Mouse (Mus musculus): ENCODE results near the gene Dnah10. TPM values are rescaled to one million over a fixed set of nuclear protein-coding genes. Genes with fewer than 3 reads are reported as not detected.

Gene Dnah10
- total and polyA plus RNA-seq, 3 experiments = 0.03 to 0.30 (median 0.08) TPM

- Histone ChIP-seq H3K79me2 (replicated peaks; ENCODE audit: control insufficient read depth, extremely low read depth, insufficient read depth, poor library complexity, severe bottlenecking) (no peaks in the 10 kb centered on the region; the same call in 1 of the 2 replicates), H3K36me3 (replicated peaks in 1 of 2; ENCODE audit: control insufficient read depth in 1 of 2, insufficient read depth in 1 of 2, low read length in 1 of 2) (peaks cover 0 to 24% of the 10 kb centered on the region in 2 experiments), H3K27me3 (replicated peaks) (peaks cover 37% of the 10 kb centered on the region), H3K9me3 (replicated peaks; ENCODE audit: low read length) (no peaks in the 10 kb centered on the region), H3K4me1 (ENCODE audit: control insufficient read depth in 1 of 2, insufficient read depth in 2 of 2) (peaks cover 0 to 18% of the 10 kb centered on the region in 2 experiments; a peak in 3 of 4 replicates), H3K4me2 (ENCODE audit: insufficient read depth, low read depth, poor library complexity, severe bottlenecking) (peak overlapping the region; percentile 52), H3K4me3 (replicated peaks in 1 of 3; ENCODE audit: low read depth in 2 of 3, low read length in 2 of 3, poor library complexity in 1 of 3) (peak overlapping the region; percentile 50 to 84 (median 77)), H3K27ac (ENCODE audit: insufficient read depth, low read depth) (no peak overlapping the region), H3K9ac (ENCODE audit: insufficient read depth, low read depth) (peak overlapping the region; percentile 75)
- DNase-seq (ENCODE audit: extremely low read depth) = no peak
- in situ Hi-C loops (cut with MboI; ENCODE audit: low pct_ligation_motif_present, low pct_unique_long_range_greater_than_20kb, low sequenced_read_pairs) (loop anchor here (5.0 to 25.0 kb wide), 2 partner anchors 91 to 426 kb away; partner anchors contain the start of genes Kmt5a and Sbno1), dilution Hi-C loops (cut with MboI; ENCODE audit: extremely low pct_ligation_motif_present, extremely low pct_unique_long_range_greater_than_20kb, low sequenced_read_pairs) (no loop called here)
- TF ChIP-seq TBP (conservative IDR thresholded peaks at IDR 0.05; ENCODE audit: low read depth, low read length) (no peak), UBTF (IDR thresholded peaks at IDR 0.05; ENCODE audit: low read depth, low read length) (peak; percentile 42; the same call in 1 of the 2 replicates), EP300 (IDR thresholded peaks at IDR 0.05; ENCODE audit: low read length) (no peak), MAFK (IDR thresholded peaks at IDR 0.05; ENCODE audit: insufficient replicate concordance, low read length) (no peak), NELFE (IDR thresholded peaks at IDR 0.05; ENCODE audit: low read depth, low read length) (no peak), CHD2 (IDR thresholded peaks at IDR 0.05; ENCODE audit: low read length) (no peak)
These were observed 138.2 kb downstream of the Dnah10 start for GRCm38 (mm10) chr5:124862871-124863741.

DNA sequence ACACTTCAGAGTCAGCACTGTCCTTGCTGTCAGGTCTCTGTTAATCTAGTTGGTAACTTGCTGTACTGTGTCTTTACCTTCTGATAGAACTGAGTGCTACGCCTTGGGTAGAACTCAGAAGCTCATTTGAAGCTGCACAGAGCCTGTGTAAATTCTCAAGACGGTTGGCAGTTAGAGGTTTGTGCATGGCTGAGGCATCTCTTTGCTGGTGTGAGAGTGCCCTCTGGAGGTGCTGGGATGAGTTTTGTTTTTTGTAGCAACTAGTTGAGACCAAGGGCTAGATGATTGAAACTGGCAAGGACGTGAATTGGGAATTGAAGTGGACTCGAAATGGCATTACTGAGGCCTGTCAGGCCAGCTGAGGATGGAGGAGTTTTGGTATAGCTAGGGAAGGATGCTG lies 144.1 kb downstream of the Dnah10 start:
- Histone ChIP-seq H3K36me3 (replicated peaks in 1 of 2; ENCODE audit: control insufficient read depth in 1 of 2, insufficient read depth in 1 of 2, low read length in 1 of 2) (peaks cover 2 to 76% of the 10 kb centered on the region in 2 experiments), H3K4me1 (ENCODE audit: control insufficient read depth in 1 of 2, insufficient read depth in 2 of 2) (peaks cover 0 to 3% of the 10 kb centered on the region in 2 experiments; a peak in 1 of 4 replicates), H3K27ac (ENCODE audit: insufficient read depth, low read depth) (no peak overlapping the region), H3K79me2 (replicated peaks; ENCODE audit: control insufficient read depth, extremely low read depth, insufficient read depth, poor library complexity, severe bottlenecking) (no peaks in the 10 kb centered on the region; the same call in 1 of the 2 replicates), H3K4me2 (ENCODE audit: insufficient read depth, low read depth, poor library complexity, severe bottlenecking) (no peak overlapping the region), H3K9ac (ENCODE audit: insufficient read depth, low read depth) (no peak overlapping the region), H3K4me3 (replicated peaks in 1 of 3; ENCODE audit: low read depth in 2 of 3, low read length in 2 of 3, poor library complexity in 1 of 3) (no peak overlapping the region), H3K9me3 (replicated peaks; ENCODE audit: low read length) (no peaks in the 10 kb centered on the region), H3K27me3 (replicated peaks) (no peaks in the 10 kb centered on the region)
- in situ Hi-C loops (cut with MboI; ENCODE audit: low pct_ligation_motif_present, low pct_unique_long_range_greater_than_20kb, low sequenced_read_pairs) = loop anchor here (25.0 kb wide), 1 partner anchor 432 kb away; the partner anchor contains the start of genes Kmt5a and Sbno1
- TF ChIP-seq ZNF384 (IDR thresholded peaks at IDR 0.05; ENCODE audit: low read depth, low read length) (peak; percentile 30; the same call in 1 of the 2 replicates), MAZ (IDR thresholded peaks at IDR 0.05; ENCODE audit: low read depth, low read length) (no peak), USF2 (conservative IDR thresholded peaks at IDR 0.05; ENCODE audit: low read depth, low read length) (no peak), SMC3 (IDR thresholded peaks at IDR 0.05; ENCODE audit: low read depth, low read length) (peak; percentile 76), RCOR1 (conservative IDR thresholded peaks at IDR 0.05; ENCODE audit: low read depth, low read length) (no peak), RAD21 (IDR thresholded peaks at IDR 0.05; ENCODE audit: low read depth, low read length) (peak; percentile 93), GABPA (IDR thresholded peaks at IDR 0.05; ENCODE audit: insufficient replicate concordance, low read depth, low read length) (no peak), CTCF (conservative IDR thresholded peaks at IDR 0.05 in 1 of 2, IDR thresholded peaks at IDR 0.05 in 1 of 2; ENCODE audit: low read depth in 2 of 2, low read length in 2 of 2) (peak; percentile 19 to 87; a peak in 2 of 4 replicates)
- DNase-seq (ENCODE audit: extremely low read depth) = peak; percentile 47
- dilution Hi-C loops (cut with MboI; ENCODE audit: extremely low pct_ligation_motif_present, extremely low pct_unique_long_range_greater_than_20kb, low sequenced_read_pairs) = no loop called here
